11 mouse cellular contexts compared by ENCODE assay signal in the genomic region with DNA sequence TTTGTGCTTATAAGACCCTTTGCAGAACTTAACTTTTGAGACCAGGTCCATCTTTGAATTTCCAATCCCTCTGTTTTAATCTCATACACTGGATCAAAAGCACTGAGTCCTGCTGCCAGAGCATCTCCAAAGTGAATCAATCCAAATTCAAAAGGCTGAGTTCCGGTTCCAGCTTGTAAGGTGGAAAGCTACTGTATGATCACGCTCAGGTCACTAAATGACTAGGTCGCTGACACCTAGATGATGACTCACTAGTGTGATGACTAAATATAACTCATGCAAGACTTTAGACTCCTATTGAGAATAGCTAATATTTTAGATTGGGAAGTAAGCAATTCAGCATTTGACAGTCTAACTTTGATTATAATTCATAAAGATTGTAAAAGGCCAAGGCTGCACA.
"Had no signal": no experiment of that assay in that cellular context is flagged by ENCODE, and none has a peak within 500 bp of the region (broad histone marks: within the 10 kb centered on the region; RNA-seq: fewer than 3 reads in every experiment).

No protein-coding gene starts in this region.

- H3K4me3 ChIP-seq: limb, embryonic 10.5 days; liver, embryonic 15.5 days; midbrain, embryonic 13.5 days had no signal

- H3K27me3 ChIP-seq: liver, embryonic 15.5 days; midbrain, embryonic 13.5 days had no signal

- ATAC-seq: lung, postnatal 0 days; midbrain, embryonic 13.5 days had no signal

- H3K27ac ChIP-seq: limb, embryonic 10.5 days; liver, embryonic 15.5 days; midbrain, embryonic 13.5 days had no signal

- DNase-seq: kidney, postnatal 10 days; kidney, postnatal 4 days; lung, adult 2 months; lung, postnatal 36 days; right cerebral cortex, postnatal 25 days; thymus, postnatal 36 days had no signal

- H3K4me2 ChIP-seq: liver, embryonic 11.5 days; liver, embryonic 15.5 days; midbrain, embryonic 13.5 days had no signal

- H3K9me3 ChIP-seq: limb, embryonic 10.5 days; liver, embryonic 15.5 days; midbrain, embryonic 13.5 days had no signal

- H3K9ac ChIP-seq: liver, embryonic 15.5 days; midbrain, embryonic 13.5 days had no signal
